Mouse (Mus musculus): ENCODE measurements at regions not wholly inside any gene's neighbourhood (a gene's known extent, or its start where the extent isn't known, plus 50 kb on each side); places are given as distances from the start of the nearest gene placed in this dataset.

GRCm38 (mm10) chr12:94245366-94245765 lies 1446.7 kb upstream of the Flrt2 start:
- H3K27me3 ChIP-seq (ENCODE audit: insufficient read depth, low read length) = no peaks in the 10 kb centered on the region
- no peaks in the 10 kb centered on the region for H3K4me1 ChIP-seq (ENCODE audit: insufficient read depth, low read depth, low read length)
- H3K4me3 ChIP-seq (ENCODE audit: low read depth, low read length) = no peak overlapping the region
- DNase-seq (ENCODE audit: low spot score) = no peak
- H3K9me3 ChIP-seq (replicated peaks) = peaks cover 2% of the 10 kb centered on the region
- no peak for TF ChIP-seq GATA2 (IDR thresholded peaks at IDR 0.05; ENCODE audit: borderline replicate concordance, low read depth, low read length)
- TF ChIP-seq CTCF (IDR thresholded peaks at IDR 0.05; ENCODE audit: low read depth, low read length) = no peak
- no peak for TF ChIP-seq POLR2AphosphoS5 (IDR thresholded peaks at IDR 0.05; ENCODE audit: insufficient replicate concordance, low read depth, low read length)
- TF ChIP-seq TAL1 (conservative IDR thresholded peaks at IDR 0.05; ENCODE audit: low read depth, low read length) = no peak
- TF ChIP-seq GATA1 (IDR thresholded peaks at IDR 0.05; ENCODE audit: borderline replicate concordance, low read length) = no peak
- no peaks in the 10 kb centered on the region for H3K36me3 ChIP-seq (replicated peaks)
- ATAC-seq (ENCODE audit: extremely low read depth, insufficient number of reproducible peaks, low FRiP score, poor library complexity, severe bottlenecking) = no peak

- no peak for TF ChIP-seq CTCF (IDR thresholded peaks at IDR 0.05; ENCODE audit: low read depth, low read length)
- DNase-seq (ENCODE audit: low spot score) (no peak), ATAC-seq (ENCODE audit: extremely low read depth, insufficient number of reproducible peaks, low FRiP score, poor library complexity, severe bottlenecking) (no peak)
- no peak overlapping the region for H3K4me3 ChIP-seq (ENCODE audit: low read depth, low read length)
- no peaks in the 10 kb centered on the region for H3K9me3 ChIP-seq (replicated peaks)
- no peaks in the 10 kb centered on the region for H3K4me1 ChIP-seq (ENCODE audit: insufficient read depth, low read depth, low read length)
- no peaks in the 10 kb centered on the region for H3K36me3 ChIP-seq (replicated peaks)
- no peaks in the 10 kb centered on the region for H3K27me3 ChIP-seq (ENCODE audit: insufficient read depth, low read length)
Measured at GRCm38 (mm10) chr12:94247362-94247761, 1444.7 kb upstream of the Flrt2 start.

GRCm38 (mm10) chr12:94252957-94253633 lies 1438.9 kb upstream of the Flrt2 start:
- DNase-seq (ENCODE audit: low spot score) (no peak), ATAC-seq (ENCODE audit: extremely low read depth, insufficient number of reproducible peaks, low FRiP score, poor library complexity, severe bottlenecking) (no peak)
- H3K36me3 ChIP-seq (replicated peaks) = no peaks in the 10 kb centered on the region
- H3K4me3 ChIP-seq (ENCODE audit: low read depth, low read length) = no peak overlapping the region
- no peaks in the 10 kb centered on the region for H3K27me3 ChIP-seq (ENCODE audit: insufficient read depth, low read length)
- no peaks in the 10 kb centered on the region for H3K4me1 ChIP-seq (ENCODE audit: insufficient read depth, low read depth, low read length)
- TF ChIP-seq TAL1 (conservative IDR thresholded peaks at IDR 0.05; ENCODE audit: low read depth, low read length) (no peak), POLR2AphosphoS5 (IDR thresholded peaks at IDR 0.05; ENCODE audit: insufficient replicate concordance, low read depth, low read length) (no peak), CTCF (IDR thresholded peaks at IDR 0.05; ENCODE audit: low read depth, low read length) (no peak)
- no peaks in the 10 kb centered on the region; the same call in 1 of the 2 replicates for H3K9me3 ChIP-seq (replicated peaks)

- Histone ChIP-seq H3K4me1 (ENCODE audit: insufficient read depth, low read depth, low read length) (no peaks in the 10 kb centered on the region), H3K36me3 (replicated peaks) (no peaks in the 10 kb centered on the region), H3K4me3 (ENCODE audit: low read depth, low read length) (no peak overlapping the region), H3K27me3 (ENCODE audit: insufficient read depth, low read length) (no peaks in the 10 kb centered on the region), H3K9me3 (replicated peaks) (peaks cover 7% of the 10 kb centered on the region; the same call in 1 of the 2 replicates)
- DNase-seq (ENCODE audit: low spot score) (no peak), ATAC-seq (ENCODE audit: extremely low read depth, insufficient number of reproducible peaks, low FRiP score, poor library complexity, severe bottlenecking) (no peak)
- TF ChIP-seq POLR2AphosphoS5 (IDR thresholded peaks at IDR 0.05; ENCODE audit: insufficient replicate concordance, low read depth, low read length) (no peak), CTCF (IDR thresholded peaks at IDR 0.05; ENCODE audit: low read depth, low read length) (no peak), TAL1 (conservative IDR thresholded peaks at IDR 0.05; ENCODE audit: low read depth, low read length) (no peak), GATA2 (IDR thresholded peaks at IDR 0.05; ENCODE audit: borderline replicate concordance, low read depth, low read length) (no peak), GATA1 (IDR thresholded peaks at IDR 0.05; ENCODE audit: borderline replicate concordance, low read length) (no peak)
Measured at GRCm38 (mm10) chr12:94280946-94281345, 1411.1 kb upstream of the Flrt2 start.

GRCm38 (mm10) chr12:94282931-94283330 lies 1409.1 kb upstream of the Flrt2 start:
- Histone ChIP-seq H3K9me3 (replicated peaks) (0 out of 2 replicates have a peak, but pooled peaks cover 6% of the 10 kb centered on the region), H3K4me1 (ENCODE audit: insufficient read depth, low read depth, low read length) (no peaks in the 10 kb centered on the region), H3K36me3 (replicated peaks) (no peaks in the 10 kb centered on the region), H3K4me3 (ENCODE audit: low read depth, low read length) (no peak overlapping the region), H3K27me3 (ENCODE audit: insufficient read depth, low read length) (no peaks in the 10 kb centered on the region)
- TF ChIP-seq CTCF (IDR thresholded peaks at IDR 0.05; ENCODE audit: low read depth, low read length) (no peak), TAL1 (conservative IDR thresholded peaks at IDR 0.05; ENCODE audit: low read depth, low read length) (no peak), POLR2AphosphoS5 (IDR thresholded peaks at IDR 0.05; ENCODE audit: insufficient replicate concordance, low read depth, low read length) (no peak), GATA1 (IDR thresholded peaks at IDR 0.05; ENCODE audit: borderline replicate concordance, low read length) (no peak), GATA2 (IDR thresholded peaks at IDR 0.05; ENCODE audit: borderline replicate concordance, low read depth, low read length) (no peak)
- ATAC-seq (ENCODE audit: extremely low read depth, insufficient number of reproducible peaks, low FRiP score, poor library complexity, severe bottlenecking) = no peak
- DNase-seq (ENCODE audit: low spot score) = no peak

- Histone ChIP-seq H3K4me1 (ENCODE audit: insufficient read depth, low read depth, low read length) (no peaks in the 10 kb centered on the region), H3K36me3 (replicated peaks) (no peaks in the 10 kb centered on the region), H3K27me3 (ENCODE audit: insufficient read depth, low read length) (no peaks in the 10 kb centered on the region), H3K4me3 (ENCODE audit: low read depth, low read length) (no peak overlapping the region), H3K9me3 (replicated peaks) (0 out of 2 replicates have a peak, but pooled peaks cover 5% of the 10 kb centered on the region)
- DNase-seq (ENCODE audit: low spot score) (no peak), ATAC-seq (ENCODE audit: extremely low read depth, insufficient number of reproducible peaks, low FRiP score, poor library complexity, severe bottlenecking) (no peak)
- TF ChIP-seq TAL1 (conservative IDR thresholded peaks at IDR 0.05; ENCODE audit: low read depth, low read length) (no peak), GATA1 (IDR thresholded peaks at IDR 0.05; ENCODE audit: borderline replicate concordance, low read length) (no peak), GATA2 (IDR thresholded peaks at IDR 0.05; ENCODE audit: borderline replicate concordance, low read depth, low read length) (no peak), POLR2AphosphoS5 (IDR thresholded peaks at IDR 0.05; ENCODE audit: insufficient replicate concordance, low read depth, low read length) (no peak), CTCF (IDR thresholded peaks at IDR 0.05; ENCODE audit: low read depth, low read length) (no peak)
Measured at GRCm38 (mm10) chr12:94283572-94283971, 1408.5 kb upstream of the Flrt2 start.
